Mouse (Mus musculus): ENCODE measurements around the gene Boc.

Gene Boc

GRCm38 (mm10) chr16:44526689-44527088 is 32.0 kb downstream of the Boc start:
- DNase-seq, result peak; percentile 26 to 66

GRCm38 (mm10) chr16:44526044-44526443 is 32.7 kb downstream of the Boc start:
- DNase-seq, result no peak

GRCm38 (mm10) chr16:44523595-44523994 is 35.1 kb downstream of the Boc start:
- DNase-seq, result no peak

- DNase-seq, result no peak
Observed at GRCm38 (mm10) chr16:44516498-44516897, 42.2 kb downstream of the Boc start.

GRCm38 (mm10) chr16:44510521-44511213 is 48.0 kb downstream of the Boc start:
- peak; percentile 45 to 76 for DNase-seq

GRCm38 (mm10) chr16:44509458-44510344 is 49.0 kb downstream of the Boc start:
- no peak for DNase-seq

GRCm38 (mm10) chr16:44508772-44509171 is 49.9 kb downstream of the Boc start:
- DNase-seq, result no peak

- DNase-seq, result no peak
Observed at GRCm38 (mm10) chr16:44508025-44508424, 50.7 kb downstream of the Boc start.

- peak; percentile 46 to 63 for DNase-seq
Observed at GRCm38 (mm10) chr16:44507027-44507929, 51.4 kb downstream of the Boc start.

GRCm38 (mm10) chr16:44505243-44505642 is 53.5 kb downstream of the Boc start:
- DNase-seq, result no peak

GRCm38 (mm10) chr16:44502895-44503575 is 55.7 kb downstream of the Boc start:
- peak; percentile 34 to 65 for DNase-seq

GRCm38 (mm10) chr16:44502325-44502724 is 56.4 kb downstream of the Boc start:
- DNase-seq, result peak in 1 of 2 experiments; percentile 55

GRCm38 (mm10) chr16:44501783-44502182 is 56.9 kb downstream of the Boc start:
- no peak for DNase-seq

- no peak for DNase-seq
Observed at GRCm38 (mm10) chr16:44498447-44498846, 60.2 kb downstream of the Boc start.

- no peak for DNase-seq
Observed at GRCm38 (mm10) chr16:44496971-44497464, 61.7 kb downstream of the Boc start.

- no peak for DNase-seq
Observed at GRCm38 (mm10) chr16:44494441-44495108, 64.1 kb downstream of the Boc start.

- DNase-seq, result no peak
Observed at GRCm38 (mm10) chr16:44493868-44494267, 64.8 kb downstream of the Boc start.

GRCm38 (mm10) chr16:44492706-44493105 is 66.0 kb downstream of the Boc start:
- no peak for DNase-seq

GRCm38 (mm10) chr16:44492151-44492550 is 66.5 kb downstream of the Boc start:
- DNase-seq, result no peak

GRCm38 (mm10) chr16:44491051-44491450 is 67.6 kb downstream of the Boc start:
- DNase-seq, result no peak

- no peak for DNase-seq
Observed at GRCm38 (mm10) chr16:44487194-44487593, 71.5 kb downstream of the Boc start.

GRCm38 (mm10) chr16:44486612-44487011 is 72.1 kb downstream of the Boc start:
- DNase-seq, result no peak

All from lung, postnatal 4 days (tissue).